In genomic region chr6:50885031-50885430, GRCm38 (mm10) we compare ENCODE assay signal across 27 mouse cellular contexts.
"Had no signal": no experiment of that assay in that cellular context is flagged by ENCODE, and none has a peak within 500 bp of the region (broad histone marks: within the 10 kb centered on the region; RNA-seq: fewer than 3 reads in every experiment).

No protein-coding gene starts in this region.

- DNase-seq: liver; liver, embryonic 13.5 days; liver, postnatal 0 days; lung, adult 18-20 months; lung, adult 2 months; lung, embryonic 14.5 days; lung, postnatal 10 days; lung, postnatal 14 days; lung, postnatal 36 days; lung, postnatal 4 days; midbrain, embryonic 14.5 days had no signal

- H3K27me3 ChIP-seq: midbrain, embryonic 12.5 days; midbrain, embryonic 13.5 days; midbrain, embryonic 15.5 days; neural tube, embryonic 12.5 days had no signal

- H3K9me3 ChIP-seq: limb, embryonic 10.5 days; limb, embryonic 12.5 days; limb, embryonic 13.5 days; limb, embryonic 15.5 days; liver, embryonic 12.5 days; liver, embryonic 13.5 days; liver, embryonic 15.5 days; lung, embryonic 15.5 days; megakaryocyte, embryonic 14.5 days; midbrain, embryonic 10.5 days; midbrain, embryonic 12.5 days; midbrain, embryonic 13.5 days; midbrain, embryonic 15.5 days; neural tube, embryonic 12.5 days had no signal

- H3K27ac ChIP-seq: limb, embryonic 10.5 days; limb, embryonic 12.5 days; limb, embryonic 13.5 days; liver, embryonic 12.5 days; liver, embryonic 13.5 days; liver, embryonic 14.5 days; liver, embryonic 15.5 days; lung, embryonic 15.5 days; macrophage; midbrain, embryonic 10.5 days; midbrain, embryonic 12.5 days; midbrain, embryonic 13.5 days; midbrain, embryonic 15.5 days; neural tube, embryonic 12.5 days had no signal

- H3K4me1 ChIP-seq: megakaryocyte, embryonic 14.5 days had no signal

- H3K36me3 ChIP-seq: limb, embryonic 10.5 days; limb, embryonic 12.5 days; limb, embryonic 13.5 days; limb, embryonic 15.5 days; liver, embryonic 12.5 days; liver, embryonic 13.5 days; liver, embryonic 15.5 days; lung, embryonic 15.5 days; midbrain, embryonic 10.5 days; midbrain, embryonic 12.5 days; midbrain, embryonic 13.5 days; midbrain, embryonic 15.5 days; neural tube, embryonic 12.5 days had no signal

- H3K4me3 ChIP-seq: limb, embryonic 10.5 days; limb, embryonic 12.5 days; limb, embryonic 13.5 days; limb, embryonic 15.5 days; liver, embryonic 12.5 days; liver, embryonic 13.5 days; liver, embryonic 15.5 days; lung, embryonic 15.5 days; megakaryocyte, embryonic 14.5 days; midbrain, embryonic 10.5 days; midbrain, embryonic 12.5 days; midbrain, embryonic 13.5 days; midbrain, embryonic 15.5 days; myocyte; neural tube, embryonic 12.5 days had no signal
